Mouse (Mus musculus): ENCODE measurements around the gene Asb1. TPM values are rescaled to one million over a fixed set of nuclear protein-coding genes. Genes with fewer than 3 reads are reported as not detected.

The Asb1 gene
- polyA plus RNA-seq, 1 experiment, result 16.9 TPM

DNA sequence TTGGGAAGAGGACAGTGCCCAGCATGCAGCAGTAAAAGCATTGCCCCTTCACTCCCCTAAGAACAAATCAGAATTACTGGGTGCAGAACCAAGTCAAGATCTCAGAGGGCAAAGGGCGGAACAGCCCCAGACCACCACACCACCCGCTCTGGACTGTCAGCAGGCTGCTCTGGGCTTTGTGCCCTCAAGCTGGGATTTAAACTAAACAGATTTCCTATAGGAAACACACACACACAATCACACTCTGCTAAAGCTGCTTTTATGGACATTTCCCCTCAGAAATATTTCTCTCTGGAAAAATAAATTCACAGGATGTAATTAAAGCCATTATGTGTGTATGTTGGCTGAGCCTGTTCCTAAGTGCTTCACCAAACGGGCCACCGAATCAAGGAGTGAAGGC lies 8.1 kb upstream of the Asb1 start:
- TF ChIP-seq POLR2A (IDR thresholded peaks at IDR 0.05; ENCODE audit: borderline replicate concordance, extremely low read depth, insufficient read depth, insufficient read length, poor library complexity, severe bottlenecking) (no peak), CTCF (IDR thresholded peaks at IDR 0.05; ENCODE audit: borderline replicate concordance, extremely low read depth, insufficient read depth, insufficient read length) (no peak)

DNA sequence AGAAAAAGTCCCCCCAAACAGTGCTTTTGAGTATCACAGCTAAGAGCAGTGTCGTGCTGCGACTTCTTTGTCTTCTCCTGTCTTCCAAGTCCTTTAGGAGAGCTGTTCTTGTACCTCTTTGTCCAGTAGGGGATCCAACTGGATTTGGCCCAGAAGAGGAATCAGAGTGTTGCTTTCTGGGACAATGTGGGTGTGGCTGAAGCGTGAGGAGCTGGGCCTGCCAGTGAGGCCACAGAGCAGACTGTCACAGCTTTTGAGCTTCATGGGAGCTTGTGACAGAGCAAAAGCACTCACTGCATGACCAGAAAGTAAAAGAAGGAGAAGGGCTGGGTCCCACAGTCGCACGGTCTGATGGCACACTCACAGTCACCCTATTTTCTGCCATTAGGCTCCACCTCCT lies 7.5 kb upstream of the Asb1 start:
- TF ChIP-seq POLR2A (IDR thresholded peaks at IDR 0.05; ENCODE audit: borderline replicate concordance, extremely low read depth, insufficient read depth, insufficient read length, poor library complexity, severe bottlenecking), result no peak
- no peak for TF ChIP-seq CTCF (IDR thresholded peaks at IDR 0.05; ENCODE audit: borderline replicate concordance, extremely low read depth, insufficient read depth, insufficient read length)
- DNase-seq (ENCODE audit: low read depth), result no peak

More for the DNA sequence above, 8.1 kb upstream of the Asb1 start:
- no peak for DNase-seq (ENCODE audit: low read depth)

- no peak for TF ChIP-seq POLR2A (IDR thresholded peaks at IDR 0.05; ENCODE audit: borderline replicate concordance, extremely low read depth, insufficient read depth, insufficient read length, poor library complexity, severe bottlenecking)
- TF ChIP-seq CTCF (IDR thresholded peaks at IDR 0.05; ENCODE audit: borderline replicate concordance, extremely low read depth, insufficient read depth, insufficient read length), result no peak
- DNase-seq (ENCODE audit: low read depth), result no peak
These were observed 6.9 kb upstream of the Asb1 start for GRCm38 (mm10) chr1:91533483-91533882.

DNA sequence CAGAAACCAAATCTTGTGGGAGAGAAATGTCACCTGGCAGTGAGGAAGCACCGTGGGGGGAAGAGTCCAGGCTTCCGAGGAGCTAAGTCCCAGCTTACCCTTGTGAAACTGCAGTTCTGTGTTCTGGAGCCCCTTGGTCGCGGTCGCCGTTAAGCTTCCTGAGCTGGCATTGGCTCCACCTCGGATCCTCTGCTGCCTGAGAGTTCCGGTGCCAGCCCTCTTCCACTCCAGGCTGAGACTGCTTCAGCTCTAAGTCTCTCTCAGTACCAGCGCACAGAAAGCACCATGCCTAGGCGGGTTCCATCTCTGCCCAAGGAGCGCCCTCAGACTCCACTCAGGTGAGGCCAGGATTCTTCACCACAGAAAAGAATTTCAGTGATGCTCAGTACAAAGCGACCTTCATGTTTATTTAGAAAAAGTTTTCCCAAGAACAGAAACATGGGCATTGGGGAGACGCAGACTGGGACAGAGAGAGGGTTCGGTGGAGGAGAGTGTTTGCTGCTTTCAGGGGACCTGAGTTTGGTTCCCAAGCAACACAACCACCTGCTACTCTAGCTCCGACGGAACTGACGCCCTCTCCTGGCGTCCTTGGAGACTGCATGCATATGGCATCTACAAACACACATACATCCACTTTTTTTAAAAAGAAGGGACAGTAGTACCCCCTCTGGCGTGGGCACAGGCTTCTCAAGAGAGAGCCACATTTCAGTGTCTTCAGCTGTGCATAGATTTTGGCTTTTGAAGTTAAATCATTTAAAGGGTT lies 6.2 kb upstream of the Asb1 start:
- no peak for TF ChIP-seq POLR2A (IDR thresholded peaks at IDR 0.05; ENCODE audit: borderline replicate concordance, extremely low read depth, insufficient read depth, insufficient read length, poor library complexity, severe bottlenecking)
- TF ChIP-seq CTCF (IDR thresholded peaks at IDR 0.05; ENCODE audit: borderline replicate concordance, extremely low read depth, insufficient read depth, insufficient read length), result peak; percentile 29; the same call in 1 of the 2 replicates
- no peak for DNase-seq (ENCODE audit: low read depth)

DNA sequence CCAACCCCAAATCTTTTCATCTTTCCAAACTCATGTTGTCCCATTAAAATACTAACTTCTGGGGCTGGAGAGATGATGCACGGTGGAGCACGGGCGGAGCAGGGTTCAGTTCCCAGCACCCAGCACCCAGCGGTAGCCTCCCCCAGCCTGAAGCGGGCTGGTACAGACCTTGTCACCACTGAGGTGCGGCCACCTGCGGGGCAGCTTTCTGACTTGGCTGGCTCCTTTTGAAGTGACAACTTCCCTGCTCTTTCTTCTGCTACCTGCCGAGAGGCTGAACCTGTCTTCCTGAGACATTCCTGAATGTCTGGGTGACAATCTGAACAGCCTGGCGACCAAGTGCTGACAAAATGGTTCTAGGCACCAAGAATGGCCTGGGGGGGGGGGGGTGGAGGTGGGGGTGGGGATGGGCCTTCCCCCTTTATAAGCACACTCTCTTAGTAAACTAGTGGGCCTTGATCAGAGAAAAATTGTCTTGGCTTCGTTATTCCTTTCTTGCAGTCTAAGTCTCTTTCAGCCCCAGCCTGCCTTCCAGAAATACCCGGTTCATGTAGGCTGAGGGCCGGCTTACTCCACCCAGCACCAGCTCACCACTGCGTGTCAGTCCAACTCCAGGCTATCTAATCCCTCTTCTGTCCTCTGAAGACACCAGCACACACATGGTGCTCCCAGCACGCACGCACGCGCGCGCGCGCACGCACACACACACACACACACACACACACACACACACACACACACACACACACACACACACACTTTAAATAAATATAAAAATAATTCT lies 2.4 kb upstream of the Asb1 start:
- DNase-seq (ENCODE audit: low read depth), result no peak
- TF ChIP-seq CTCF (IDR thresholded peaks at IDR 0.05; ENCODE audit: borderline replicate concordance, extremely low read depth, insufficient read depth, insufficient read length), result no peak
- no peak for TF ChIP-seq POLR2A (IDR thresholded peaks at IDR 0.05; ENCODE audit: borderline replicate concordance, extremely low read depth, insufficient read depth, insufficient read length, poor library complexity, severe bottlenecking)

DNA sequence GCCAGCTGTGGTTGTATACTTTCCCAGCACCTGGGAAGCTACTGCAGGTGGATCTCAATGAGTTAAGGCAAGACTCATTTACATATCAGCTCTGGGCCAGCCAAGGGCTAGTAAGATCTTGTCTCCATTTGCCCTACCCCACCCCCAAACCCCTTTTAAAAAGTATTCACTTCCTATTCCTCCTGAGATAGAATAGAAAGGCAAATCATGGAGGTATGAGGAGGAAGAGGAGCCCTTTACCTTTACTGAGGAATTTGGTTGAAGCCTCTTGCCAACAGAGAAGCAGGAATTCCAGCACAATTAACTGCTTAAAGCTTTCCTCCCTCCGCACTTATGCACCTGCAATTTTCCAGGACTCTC lies 1.8 kb upstream of the Asb1 start:
- no peak for DNase-seq (ENCODE audit: low read depth)
- no peak for TF ChIP-seq CTCF (IDR thresholded peaks at IDR 0.05; ENCODE audit: borderline replicate concordance, extremely low read depth, insufficient read depth, insufficient read length)
- TF ChIP-seq POLR2A (IDR thresholded peaks at IDR 0.05; ENCODE audit: borderline replicate concordance, extremely low read depth, insufficient read depth, insufficient read length, poor library complexity, severe bottlenecking), result no peak

DNA sequence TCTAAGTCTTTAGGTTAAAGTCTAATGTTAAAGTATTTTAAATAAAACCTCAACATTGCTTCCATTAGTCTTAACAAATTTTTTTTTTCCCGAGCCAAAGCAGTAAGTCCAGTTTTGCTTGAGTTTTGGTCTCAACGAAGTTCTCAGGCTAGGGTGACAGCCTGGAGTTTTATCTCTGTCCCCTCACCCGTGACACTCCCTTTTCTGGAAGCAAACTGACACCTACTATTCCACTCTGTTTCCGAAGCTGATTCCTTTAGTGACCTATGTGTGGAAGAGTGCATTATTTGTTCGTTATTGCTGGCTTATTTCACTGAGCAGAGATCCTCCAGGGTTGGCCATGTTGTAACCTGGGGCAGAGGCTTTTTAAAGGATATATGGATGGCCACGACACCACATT lies 1.1 kb upstream of the Asb1 start:
- no peak for TF ChIP-seq CTCF (IDR thresholded peaks at IDR 0.05; ENCODE audit: borderline replicate concordance, extremely low read depth, insufficient read depth, insufficient read length)
- no peak for TF ChIP-seq POLR2A (IDR thresholded peaks at IDR 0.05; ENCODE audit: borderline replicate concordance, extremely low read depth, insufficient read depth, insufficient read length, poor library complexity, severe bottlenecking)
- DNase-seq (ENCODE audit: low read depth), result no peak

DNA sequence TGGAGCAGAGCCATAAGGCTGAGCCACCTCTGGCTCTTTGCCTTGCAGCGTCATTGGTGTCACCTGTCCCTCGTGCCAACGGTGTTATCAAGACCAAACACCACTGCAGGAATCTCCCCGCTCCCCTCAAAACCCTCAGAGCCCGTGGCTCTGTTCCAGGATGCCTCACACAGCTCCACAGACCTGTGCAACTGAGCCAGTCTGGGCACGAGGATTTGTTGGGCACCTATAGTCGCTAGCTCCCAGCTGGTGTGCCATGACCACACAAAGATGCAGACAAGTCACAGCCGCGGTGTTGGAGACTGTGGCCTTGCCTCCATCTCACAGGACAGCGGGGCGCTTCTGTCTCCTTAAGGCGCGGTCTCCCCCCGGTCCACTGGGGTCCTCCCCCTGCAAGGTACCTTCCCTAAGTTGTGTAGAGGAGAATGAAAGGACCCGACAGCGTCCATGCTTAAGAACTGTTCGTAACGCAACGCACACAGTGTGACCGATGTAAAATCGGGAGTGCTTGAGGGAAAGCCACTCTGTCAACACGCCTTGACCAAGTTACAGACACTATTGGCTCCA lies 557 bp upstream of the Asb1 start:
- TF ChIP-seq CTCF (IDR thresholded peaks at IDR 0.05; ENCODE audit: borderline replicate concordance, extremely low read depth, insufficient read depth, insufficient read length), result no peak
- no peak for TF ChIP-seq POLR2A (IDR thresholded peaks at IDR 0.05; ENCODE audit: borderline replicate concordance, extremely low read depth, insufficient read depth, insufficient read length, poor library complexity, severe bottlenecking)
- DNase-seq (ENCODE audit: low read depth), result no peak

DNA sequence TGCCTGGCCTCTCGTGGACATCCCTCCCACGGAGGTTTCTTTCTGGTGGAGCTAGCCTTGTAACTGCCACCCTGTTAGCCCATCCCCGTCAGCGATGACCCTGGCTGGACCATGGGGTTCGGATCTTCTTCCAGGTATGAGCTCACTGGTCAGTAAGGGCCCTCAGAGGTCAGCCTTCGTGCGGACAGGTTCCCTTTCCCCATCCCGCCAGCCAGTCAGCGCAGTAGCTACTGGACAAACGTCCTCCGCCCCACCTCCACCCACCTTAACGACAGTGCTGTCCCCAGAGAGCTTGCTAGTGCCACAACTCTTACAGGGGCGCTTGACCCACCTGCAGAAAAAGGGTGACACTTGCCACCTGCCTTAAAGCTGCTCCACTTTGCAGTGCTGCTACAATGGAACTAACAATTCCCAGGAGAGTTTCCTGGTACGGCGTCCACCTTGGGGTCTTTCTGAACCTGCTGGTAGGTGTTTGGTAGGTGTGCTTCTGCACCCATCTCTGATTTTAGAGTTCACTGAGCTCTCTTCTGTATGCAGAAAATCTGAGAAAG lies 773 bp downstream of the Asb1 start:
- no peak for DNase-seq (ENCODE audit: low read depth)
- TF ChIP-seq POLR2A (IDR thresholded peaks at IDR 0.05; ENCODE audit: borderline replicate concordance, extremely low read depth, insufficient read depth, insufficient read length, poor library complexity, severe bottlenecking), result no peak
- no peak for TF ChIP-seq CTCF (IDR thresholded peaks at IDR 0.05; ENCODE audit: borderline replicate concordance, extremely low read depth, insufficient read depth, insufficient read length)

GRCm38 (mm10) chr1:91543974-91544373 lies 3.6 kb downstream of the Asb1 start:
- TF ChIP-seq POLR2A (IDR thresholded peaks at IDR 0.05; ENCODE audit: borderline replicate concordance, extremely low read depth, insufficient read depth, insufficient read length, poor library complexity, severe bottlenecking) (no peak), CTCF (IDR thresholded peaks at IDR 0.05; ENCODE audit: borderline replicate concordance, extremely low read depth, insufficient read depth, insufficient read length) (no peak)
- no peak for DNase-seq (ENCODE audit: low read depth)

DNA sequence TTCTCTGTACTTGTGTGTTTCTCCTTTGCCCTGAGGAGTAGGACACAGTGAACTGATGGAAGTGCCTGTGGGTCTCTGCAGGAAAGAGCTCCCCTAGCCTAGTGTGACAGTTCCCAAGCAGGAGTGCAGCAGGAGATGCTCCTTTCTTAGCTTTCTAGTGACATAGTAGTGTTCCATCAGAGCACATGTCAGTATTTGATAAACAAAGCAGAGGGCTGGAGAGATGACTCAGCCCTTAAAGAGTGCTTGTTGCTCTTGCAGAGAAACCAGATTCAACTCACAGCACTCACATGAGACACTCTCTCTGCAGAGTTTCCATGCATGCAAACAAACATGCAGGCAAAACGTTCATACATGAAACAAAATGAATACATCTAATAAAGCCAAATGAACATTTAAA lies 4.9 kb downstream of the Asb1 start:
- DNase-seq (ENCODE audit: low read depth), result no peak
- TF ChIP-seq CTCF (IDR thresholded peaks at IDR 0.05; ENCODE audit: borderline replicate concordance, extremely low read depth, insufficient read depth, insufficient read length) (no peak), POLR2A (IDR thresholded peaks at IDR 0.05; ENCODE audit: borderline replicate concordance, extremely low read depth, insufficient read depth, insufficient read length, poor library complexity, severe bottlenecking) (no peak)
